In the genomic region with DNA sequence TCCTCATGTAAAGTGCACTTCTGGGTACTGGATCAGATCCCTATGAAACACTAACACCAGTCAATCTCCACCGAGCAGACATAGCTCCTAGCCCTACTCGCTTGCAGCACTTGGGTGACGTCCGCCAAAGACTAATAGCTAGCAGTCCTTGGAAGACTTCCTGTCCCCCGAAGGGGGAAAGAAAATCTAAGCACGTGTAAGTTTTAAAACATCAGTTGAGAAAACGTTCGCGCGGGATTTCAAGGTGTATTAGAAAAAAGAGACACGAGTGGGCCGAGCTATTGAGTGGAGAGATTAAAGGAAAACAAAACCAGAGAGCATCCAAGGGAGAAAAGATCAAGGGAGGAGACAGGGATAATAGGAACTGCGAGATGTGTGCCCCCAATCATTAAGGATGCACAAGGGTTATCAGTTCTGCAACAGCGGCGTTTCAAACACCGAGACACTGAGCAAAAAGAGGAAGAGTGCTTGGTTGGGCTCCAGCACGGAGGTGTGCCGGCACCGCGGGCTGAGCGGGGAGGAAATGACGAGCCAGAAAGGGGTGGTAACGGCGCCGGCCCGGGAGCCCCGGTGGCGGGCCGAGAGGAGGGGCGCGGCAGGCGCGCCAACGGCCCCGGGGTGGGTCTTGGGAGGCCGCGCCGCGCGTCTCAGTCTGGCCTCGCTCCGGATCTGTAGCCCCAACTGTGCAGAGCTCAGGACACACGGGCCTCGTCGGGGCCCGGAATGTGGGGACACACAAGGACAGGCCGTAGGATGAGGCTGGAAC, we compare ENCODE assay signal across 8 mouse cellular contexts. TPM values are rescaled to one million over a fixed set of nuclear protein-coding genes. Genes with fewer than 3 reads are reported as not detected.
A peak's percentile ranks its signal among the peaks of the same experiment; 100 is the strongest.
DNase-seq lines count a peak whose midpoint lies in the region; ATAC-seq and TF ChIP-seq lines count a peak whose summit lies in the region.

No protein-coding gene starts in this region.

- ATAC-seq in G1E (ENCODE audit: extremely low read depth, insufficient number of reproducible peaks, low FRiP score, poor library complexity, severe bottlenecking), result peak; percentile 24; the same call in 1 of the 2 replicates
- peak; percentile 4 for ATAC-seq in forebrain, postnatal 0 days
- peak; percentile 40 for ATAC-seq in lung, embryonic 14.5 days (ENCODE audit: insufficient read depth)
- peak; percentile 37 for ATAC-seq in neural tube, embryonic 15.5 days (ENCODE audit: low FRiP score)

- H3K4me2 ChIP-seq in forebrain, postnatal 0 days (ENCODE audit: low read depth), result peak overlapping the region; percentile 81
- H3K4me2 ChIP-seq in lung, embryonic 14.5 days, result peak overlapping the region; percentile 88
- peak overlapping the region; percentile 85 for H3K4me2 ChIP-seq in neural tube, embryonic 15.5 days

- peak; percentile 93 for DNase-seq in G1E (ENCODE audit: low spot score)
- DNase-seq in cerebellum, adult 18-20 months, result peak; percentile 78 to 82
- peak; percentile 79 for DNase-seq in forebrain, postnatal 0 days
- DNase-seq in heart, postnatal 4 days, result peak; percentile 80
- DNase-seq in layer of hippocampus, adult 8-10 months (ENCODE audit: low spot score in 2 of 2), result peak; percentile 40 to 52
- peak; percentile 84 for DNase-seq in lung, embryonic 14.5 days
- peak; percentile 84 for DNase-seq in thymus, adult 2 months

- peak overlapping the region; percentile 98 for H3K9ac ChIP-seq in forebrain, postnatal 0 days
- H3K9ac ChIP-seq in lung, embryonic 14.5 days, result peak overlapping the region; percentile 100
- H3K9ac ChIP-seq in neural tube, embryonic 15.5 days (replicated peaks), result peak overlapping the region; percentile 99

- H3K36me3 ChIP-seq in G1E (replicated peaks), result peaks cover 50% of the 10 kb centered on the region
- no peaks in the 10 kb centered on the region for H3K36me3 ChIP-seq in forebrain, postnatal 0 days (ENCODE audit: insufficient read depth)
- H3K36me3 ChIP-seq in lung, embryonic 14.5 days (ENCODE audit: insufficient read depth), result peaks cover 18% of the 10 kb centered on the region
- no peaks in the 10 kb centered on the region for H3K36me3 ChIP-seq in neural tube, embryonic 15.5 days
- no peaks in the 10 kb centered on the region for H3K36me3 ChIP-seq in thymus, adult 2 months (ENCODE audit: control insufficient read depth, insufficient read depth, low read length)

- H3K9me3 ChIP-seq in G1E (replicated peaks), result no peaks in the 10 kb centered on the region
- H3K9me3 ChIP-seq in forebrain, postnatal 0 days (ENCODE audit: low read length), result no peaks in the 10 kb centered on the region
- no peaks in the 10 kb centered on the region for H3K9me3 ChIP-seq in lung, embryonic 14.5 days (ENCODE audit: low read depth, low read length)
- H3K9me3 ChIP-seq in neural tube, embryonic 15.5 days (replicated peaks), result no peaks in the 10 kb centered on the region

- WGBS in forebrain, postnatal 0 days, result 2% methylated on average over 46 of the region's 47 CpGs
- 0% methylated on average over 47 of the region's 47 CpGs for WGBS in lung, embryonic 14.5 days
- WGBS in neural tube, embryonic 15.5 days, result under 1% methylated on average over 46 of the region's 47 CpGs
- WGBS in thymus, adult 2 months, result under 1% methylated on average over 47 of the region's 47 CpGs

- H3K27ac ChIP-seq in forebrain, postnatal 0 days (ENCODE audit: low read depth, low read length), result peak overlapping the region; percentile 99
- H3K27ac ChIP-seq in lung, embryonic 14.5 days (ENCODE audit: low read depth), result peak overlapping the region; percentile 100
- H3K27ac ChIP-seq in neural tube, embryonic 15.5 days (replicated peaks), result peak overlapping the region; percentile 99
- peak overlapping the region; percentile 94 for H3K27ac ChIP-seq in thymus, adult 2 months (ENCODE audit: control insufficient read depth, insufficient read depth, low read length)

- no peaks in the 10 kb centered on the region for H3K27me3 ChIP-seq in G1E (ENCODE audit: insufficient read depth, low read length)
- no peaks in the 10 kb centered on the region for H3K27me3 ChIP-seq in forebrain, postnatal 0 days (ENCODE audit: insufficient read depth, low read length)
- H3K27me3 ChIP-seq in lung, embryonic 14.5 days (ENCODE audit: insufficient read depth, low read length), result no peaks in the 10 kb centered on the region
- no peaks in the 10 kb centered on the region for H3K27me3 ChIP-seq in neural tube, embryonic 15.5 days (replicated peaks)
- no peaks in the 10 kb centered on the region for H3K27me3 ChIP-seq in thymus, adult 2 months (ENCODE audit: control insufficient read depth, insufficient read depth, low read length)

- TF ChIP-seq CTCF in G1E (IDR thresholded peaks at IDR 0.05; ENCODE audit: low read depth, low read length), result no peak
- TF ChIP-seq CTCF in forebrain, postnatal 0 days (IDR thresholded peaks at IDR 0.05; ENCODE audit: low read depth), result no peak
- no peak for TF ChIP-seq CTCF in lung, embryonic 14.5 days (IDR thresholded peaks at IDR 0.05; ENCODE audit: low read depth)
- no peak for TF ChIP-seq CTCF in thymus, adult 2 months (IDR thresholded peaks at IDR 0.05; ENCODE audit: borderline replicate concordance, control insufficient read depth, extremely low read depth, insufficient read depth, low read length, poor library complexity)

- H3K4me3 ChIP-seq in G1E (ENCODE audit: low read depth, low read length), result peak overlapping the region; percentile 92
- peak overlapping the region; percentile 77 for H3K4me3 ChIP-seq in forebrain, postnatal 0 days (ENCODE audit: low read depth, low read length)
- peak overlapping the region; percentile 92 for H3K4me3 ChIP-seq in lung, embryonic 14.5 days (ENCODE audit: low read depth, low read length)
- H3K4me3 ChIP-seq in neural tube, embryonic 15.5 days (replicated peaks), result peak overlapping the region; percentile 90
- peak overlapping the region; percentile 84 for H3K4me3 ChIP-seq in thymus, adult 2 months (ENCODE audit: control insufficient read depth, insufficient read depth, low read length)

- TF ChIP-seq POLR2A in thymus, adult 2 months (IDR thresholded peaks at IDR 0.05; ENCODE audit: control insufficient read depth, extremely low read depth, insufficient read depth, low read length, poor library complexity), result no peak

- peaks cover 56% of the 10 kb centered on the region for H3K4me1 ChIP-seq in G1E (ENCODE audit: insufficient read depth, low read depth, low read length)
- 0 out of 2 replicates have a peak, but pooled peaks cover 16% of the 10 kb centered on the region for H3K4me1 ChIP-seq in forebrain, postnatal 0 days (ENCODE audit: insufficient read depth)
- H3K4me1 ChIP-seq in lung, embryonic 14.5 days (ENCODE audit: insufficient read depth), result peaks cover 12% of the 10 kb centered on the region
- H3K4me1 ChIP-seq in neural tube, embryonic 15.5 days, result peaks cover 32% of the 10 kb centered on the region
- peaks cover 12% of the 10 kb centered on the region for H3K4me1 ChIP-seq in thymus, adult 2 months (replicated peaks; ENCODE audit: control insufficient read depth, insufficient read depth, low read length)

RNA-seq across cellular contexts. Expression of gene Nfya, which starts 1.0 kb away (rescaled TPM):
- total RNA-seq in G1E (2014; fragmentation: Nextera tagmentation), result 193 and 203 TPM in 2 replicates
- total RNA-seq in G1E (2017), result 22.5 and 27.4 TPM in 2 replicates
- polyA plus RNA-seq in G1E (2012), result 41.1 and 43.3 TPM in 2 replicates
- 25.2 and 35.0 TPM in 2 replicates for total RNA-seq in forebrain, postnatal 0 days (2014; rRNA removed)
- polyA plus RNA-seq in forebrain, postnatal 0 days (2015; fragmentation: Nextera tagmentation; extraction: Ambion mirVana), result 6.3 and 6.6 TPM in 2 replicates
- total RNA-seq in heart, postnatal 4 days (2021), result 10 to 100 TPM; 29.0 to 33.2 TPM
- 10 to 100 TPM; 22.2 to 35.0 (median 27.9) TPM for total RNA-seq in layer of hippocampus, adult 8-10 months (2022)
- polyA plus RNA-seq in lung, embryonic 14.5 days (2014; fragmentation: Nextera tagmentation; extraction: Ambion mirVana), result 30.3 and 30.5 TPM in 2 replicates
- polyA plus RNA-seq in neural tube, embryonic 15.5 days (2015; fragmentation: Nextera tagmentation; extraction: Ambion mirVana), result 9.1 and 9.5 TPM in 2 replicates
- polyA plus RNA-seq in thymus, adult 2 months (2012; rRNA removed), result 210 and 244 TPM in 2 replicates

RNA-seq across cellular contexts. Expression of gene Oard1, which starts 1.1 kb away (rescaled TPM):
- total RNA-seq in G1E (2014; fragmentation: Nextera tagmentation) (34.3 and 39.8 TPM in 2 replicates), G1E (2017) (83.4 and 91.3 TPM in 2 replicates)
- polyA plus RNA-seq in G1E (2012), result 3.5 and 5.0 TPM in 2 replicates
- total RNA-seq in forebrain, postnatal 0 days (2014; rRNA removed), result 18.7 and 21.0 TPM in 2 replicates
- polyA plus RNA-seq in forebrain, postnatal 0 days (2015; fragmentation: Nextera tagmentation; extraction: Ambion mirVana), result 36.0 and 40.0 TPM in 2 replicates
- 10 to 100 TPM; 14.5 to 14.6 TPM for total RNA-seq in heart, postnatal 4 days (2021)
- total RNA-seq in layer of hippocampus, adult 8-10 months (2022), result 10 to 100 TPM; 13.2 to 18.9 (median 16.0) TPM
- 75.2 and 77.9 TPM in 2 replicates for polyA plus RNA-seq in lung, embryonic 14.5 days (2014; fragmentation: Nextera tagmentation; extraction: Ambion mirVana)
- polyA plus RNA-seq in neural tube, embryonic 15.5 days (2015; fragmentation: Nextera tagmentation; extraction: Ambion mirVana), result 29.4 and 39.3 TPM in 2 replicates
- 12.0 TPM in 2 replicates for polyA plus RNA-seq in thymus, adult 2 months (2012; rRNA removed)

RNA-seq across cellular contexts. Expression of gene Apobec2, which starts 24.0 kb away (rescaled TPM):
- total RNA-seq in G1E (2014; fragmentation: Nextera tagmentation) (not detected in 2 replicates), G1E (2017) (0.06 and 0.11 TPM in 2 replicates)
- polyA plus RNA-seq in G1E (2012), result not detected in 2 replicates
- total RNA-seq in forebrain, postnatal 0 days (2014; rRNA removed), result 0.43 and 1.1 TPM in 2 replicates
- polyA plus RNA-seq in forebrain, postnatal 0 days (2015; fragmentation: Nextera tagmentation; extraction: Ambion mirVana), result 0.23 and 0.50 TPM in 2 replicates
- 100 to 1,000 TPM; 207 to 216 TPM for total RNA-seq in heart, postnatal 4 days (2021)
- total RNA-seq in layer of hippocampus, adult 8-10 months (2022), result under 1 TPM in 1 of 4 experiments, not detected in 3; 0.23 TPM
- polyA plus RNA-seq in lung, embryonic 14.5 days (2014; fragmentation: Nextera tagmentation; extraction: Ambion mirVana), result 1.3 and 5.6 TPM in 2 replicates
- polyA plus RNA-seq in neural tube, embryonic 15.5 days (2015; fragmentation: Nextera tagmentation; extraction: Ambion mirVana), result 3.7 and 5.1 TPM in 2 replicates
- polyA plus RNA-seq in thymus, adult 2 months (2012; rRNA removed), result 0.99 and 7.6 TPM in 2 replicates

RNA-seq across cellular contexts. Expression of gene Tspo2, which starts 42.6 kb away (rescaled TPM):
- 84.5 and 99.5 TPM in 2 replicates for total RNA-seq in G1E (2014; fragmentation: Nextera tagmentation)
- 57.0 and 61.3 TPM in 2 replicates for total RNA-seq in G1E (2017)
- 23.0 and 47.5 TPM in 2 replicates for polyA plus RNA-seq in G1E (2012)
- 0.31 TPM in 1 of 2 replicates, not detected in the other for total RNA-seq in forebrain, postnatal 0 days (2014; rRNA removed)
- 0.47 and 0.82 TPM in 2 replicates for polyA plus RNA-seq in forebrain, postnatal 0 days (2015; fragmentation: Nextera tagmentation; extraction: Ambion mirVana)
- under 1 TPM; 0.36 to 0.47 TPM for total RNA-seq in heart, postnatal 4 days (2021)
- total RNA-seq in layer of hippocampus, adult 8-10 months (2022), result not detected
- polyA plus RNA-seq in lung, embryonic 14.5 days (2014; fragmentation: Nextera tagmentation; extraction: Ambion mirVana), result 1.5 and 1.9 TPM in 2 replicates
- 0.69 and 1.1 TPM in 2 replicates for polyA plus RNA-seq in neural tube, embryonic 15.5 days (2015; fragmentation: Nextera tagmentation; extraction: Ambion mirVana)
- 0.22 and 0.31 TPM in 2 replicates for polyA plus RNA-seq in thymus, adult 2 months (2012; rRNA removed)

RNA-seq across cellular contexts. Expression of gene Unc5cl, which starts 46.0 kb away (rescaled TPM):
- total RNA-seq in G1E (2014; fragmentation: Nextera tagmentation), result 22.1 and 25.9 TPM in 2 replicates
- 15.6 and 17.6 TPM in 2 replicates for total RNA-seq in G1E (2017)
- 15.9 and 16.3 TPM in 2 replicates for polyA plus RNA-seq in G1E (2012)
- not detected in 2 replicates for total RNA-seq in forebrain, postnatal 0 days (2014; rRNA removed)
- 0.14 and 0.56 TPM in 2 replicates for polyA plus RNA-seq in forebrain, postnatal 0 days (2015; fragmentation: Nextera tagmentation; extraction: Ambion mirVana)
- total RNA-seq in heart, postnatal 4 days (2021), result under 1 TPM; 0.14 to 0.21 TPM
- total RNA-seq in layer of hippocampus, adult 8-10 months (2022), result 1 to 10 TPM in 1 of 4 experiments, under 1 TPM in 3; 0.67 to 1.3 (median 0.80) TPM
- 1.4 and 1.5 TPM in 2 replicates for polyA plus RNA-seq in lung, embryonic 14.5 days (2014; fragmentation: Nextera tagmentation; extraction: Ambion mirVana)
- 0.18 and 4.4 TPM in 2 replicates for polyA plus RNA-seq in neural tube, embryonic 15.5 days (2015; fragmentation: Nextera tagmentation; extraction: Ambion mirVana)
- polyA plus RNA-seq in thymus, adult 2 months (2012; rRNA removed), result 68.1 and 72.7 TPM in 2 replicates

Comparison
In these comparisons a context has a peak if more than half of its experiments do, and no peak if none do; other contexts are left out.
1. Peak in every context shown above with its lines: DNase-seq, ATAC-seq, H3K4me3 ChIP-seq and H3K27ac ChIP-seq.